Mouse (Mus musculus): ENCODE measurements around the gene Fosb.
"Not testable (repeated sequence)": the region's sequence is repeated elsewhere in the genome, so short reads cannot be mapped to it uniquely, and the experiment has no call there.

Gene Fosb

GRCm38 (mm10) chr7:19281680-19282304 lies 28.1 kb downstream of the Fosb start:
- DNase-seq (ENCODE audit: low spot score), result not testable (repeated sequence)

- DNase-seq (ENCODE audit: low spot score), result no peak
Measured at GRCm38 (mm10) chr7:19279581-19280114, 30.2 kb downstream of the Fosb start, which contains the start of gene Ppm1n. TSS of gene Ppm1n (minus strand) at chr7:19280064.

GRCm38 (mm10) chr7:19279052-19279451 lies 30.8 kb downstream of the Fosb start:
- no peak for DNase-seq (ENCODE audit: low spot score)

GRCm38 (mm10) chr7:19276253-19276652 lies 33.6 kb downstream of the Fosb start:
- no peak for DNase-seq (ENCODE audit: low spot score)

GRCm38 (mm10) chr7:19272173-19272764 lies 37.6 kb downstream of the Fosb start:
- DNase-seq (ENCODE audit: low spot score), result no peak

GRCm38 (mm10) chr7:19271238-19272172 lies 38.3 kb downstream of the Fosb start, which contains the start of gene Vasp:
TSS of gene Vasp (minus strand) at chr7:19271817.
- peak; percentile 78 for DNase-seq (ENCODE audit: low spot score)

- DNase-seq (ENCODE audit: low spot score), result no peak
Measured at GRCm38 (mm10) chr7:19270509-19271237, 39.2 kb downstream of the Fosb start.

- no peak for DNase-seq (ENCODE audit: low spot score)
Measured at GRCm38 (mm10) chr7:19269721-19270441, 40.0 kb downstream of the Fosb start.

GRCm38 (mm10) chr7:19268993-19269681 lies 40.7 kb downstream of the Fosb start:
- no peak for DNase-seq (ENCODE audit: low spot score)

- no peak for DNase-seq (ENCODE audit: low spot score)
Measured at GRCm38 (mm10) chr7:19267051-19267450, 42.8 kb downstream of the Fosb start.

- DNase-seq (ENCODE audit: low spot score), result no peak
Measured at GRCm38 (mm10) chr7:19265928-19266822, 43.7 kb downstream of the Fosb start.

- no peak for DNase-seq (ENCODE audit: low spot score)
Measured at GRCm38 (mm10) chr7:19265147-19265546, 44.7 kb downstream of the Fosb start.

GRCm38 (mm10) chr7:19258336-19258735 lies 51.5 kb downstream of the Fosb start:
- no peak for DNase-seq (ENCODE audit: low spot score)

- DNase-seq (ENCODE audit: low spot score), result no peak
Measured at GRCm38 (mm10) chr7:19257390-19258022, 52.3 kb downstream of the Fosb start.

GRCm38 (mm10) chr7:19256567-19256966 lies 53.3 kb downstream of the Fosb start:
- no peak for DNase-seq (ENCODE audit: low spot score)

GRCm38 (mm10) chr7:19255395-19255794 lies 54.5 kb downstream of the Fosb start:
- no peak for DNase-seq (ENCODE audit: low spot score)

- DNase-seq (ENCODE audit: low spot score), result no peak
Measured at GRCm38 (mm10) chr7:19253437-19253836, 56.4 kb downstream of the Fosb start.

All from ovary, postnatal 14 days (tissue).